Mouse (Mus musculus) CH12.LX (cell line): ENCODE data around the gene Zbtb39.

Experiments
- BHLHE40 ChIP-seq: IDR thresholded peaks from 2 replicates; pipeline ENCODE4 v1.6.1; 2011; ENCODE audit warnings: mild to moderate bottlenecking, low read depth, low read length, improper control_type of control experiment
- CTCF ChIP-seq, 2 experiments: IDR thresholded peaks in 1 of 2; conservative IDR thresholded peaks in 1 of 2; 2 replicates each; pipeline ENCODE4 v1.5.1; 2011 to 2012; ENCODE audit warnings: low read depth in 2 of 2, low read length in 2 of 2, improper control_type of control experiment in 1 of 2, inconsistent platforms in 1 of 2, mild to moderate bottlenecking in 1 of 2, moderate library complexity in 1 of 2
- MAX ChIP-seq: IDR thresholded peaks from 2 replicates; pipeline ENCODE4 v1.6.1; 2011; ENCODE audit warnings: low read length, improper control_type of control experiment
- USF1 ChIP-seq: IDR thresholded peaks from 2 replicates; pipeline ENCODE4 v1.6.1; 2014; ENCODE audit warnings: low read depth, mild to moderate bottlenecking, inconsistent platforms, low read length, improper control_type of control experiment
- ZMIZ1 ChIP-seq: IDR thresholded peaks from 2 replicates; pipeline ENCODE4 v1.6.1; 2012; ENCODE audit warnings: low read depth, mild to moderate bottlenecking, inconsistent platforms, low read length, improper control_type of control experiment

GRCm38 (mm10) chr10:127731397-127731796, 7.9 kb upstream of the Zbtb39 start:
- no peak for TF ChIP-seq ZMIZ1
- TF ChIP-seq MAX = no peak
- no peak for TF ChIP-seq BHLHE40
- TF ChIP-seq USF1 = no peak
- TF ChIP-seq CTCF (conservative IDR thresholded peaks at IDR 0.05 in 1 of 2, IDR thresholded peaks at IDR 0.05 in 1 of 2; ENCODE audit: low read depth in 2 of 2, low read length in 2 of 2) = no peak
